Mouse (Mus musculus): ENCODE results near the gene Plekhh3.

Gene Plekhh3

DNA sequence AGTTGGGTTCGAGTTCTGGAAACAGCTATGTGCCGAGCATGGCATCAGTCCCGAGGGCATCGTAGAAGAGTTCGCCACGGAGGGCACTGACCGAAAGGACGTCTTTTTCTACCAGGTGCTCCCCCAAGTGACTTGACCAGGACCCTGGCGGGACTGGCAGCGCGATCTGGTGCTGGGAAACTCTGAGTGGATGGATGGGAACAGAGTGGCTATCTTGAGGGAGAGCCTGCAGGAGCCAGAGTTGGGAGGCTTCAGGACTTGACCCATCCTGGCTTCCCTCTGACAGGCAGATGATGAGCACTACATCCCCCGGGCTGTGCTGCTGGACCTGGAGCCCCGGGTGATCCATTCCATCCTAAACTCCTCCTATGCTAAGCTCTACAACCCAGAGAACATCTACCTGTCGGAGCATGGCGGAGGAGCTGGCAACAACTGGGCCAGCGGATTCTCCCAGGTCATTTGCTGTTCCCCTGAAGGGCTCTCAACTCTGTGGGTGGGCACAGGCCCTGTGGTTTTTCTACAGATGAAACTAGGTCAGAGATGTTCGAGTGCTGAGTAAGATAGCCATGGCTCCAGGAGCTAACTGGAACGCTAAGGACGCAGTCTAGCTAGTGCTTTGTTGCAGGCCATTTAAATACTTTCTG, 50.5 kb downstream of the Plekhh3 start:
- in situ Hi-C loops (cut with MboI): no loop called here

DNA sequence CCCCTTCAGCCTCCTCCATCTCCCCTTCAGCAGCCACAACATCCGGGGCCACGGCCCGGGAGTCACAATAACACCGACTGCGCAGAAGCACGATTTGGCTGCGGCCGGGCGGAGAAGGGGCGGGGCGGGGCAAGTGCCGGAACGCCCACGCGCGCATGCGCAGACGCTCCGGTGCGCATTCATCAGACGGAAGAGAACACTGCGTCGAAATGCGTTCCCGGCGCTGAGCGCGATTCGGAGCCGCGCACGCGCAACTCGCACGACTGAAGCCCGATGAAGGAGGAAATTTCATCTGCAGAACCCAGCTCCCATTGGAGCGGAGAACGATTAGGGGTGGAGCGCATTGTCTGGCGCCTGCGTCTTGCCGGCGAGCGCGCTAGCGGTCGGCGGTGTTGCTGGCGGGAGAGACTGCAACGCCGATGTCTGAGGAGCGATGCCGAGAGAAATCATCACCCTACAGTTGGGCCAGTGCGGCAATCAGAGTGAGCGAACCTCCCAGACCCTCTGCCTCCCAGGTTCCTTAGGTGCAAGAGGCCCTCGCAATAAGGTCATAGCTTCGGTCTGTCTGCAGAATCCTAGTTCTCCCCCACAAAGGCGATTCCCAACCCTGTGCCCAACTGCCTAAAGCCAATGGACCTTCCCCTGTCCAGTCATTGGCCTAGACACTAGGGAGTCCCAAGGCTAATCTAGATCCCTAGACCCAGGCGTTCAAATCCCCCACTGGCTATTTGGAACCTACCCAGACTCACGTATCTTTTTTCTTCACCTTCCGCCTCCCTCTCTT, 51.2 kb downstream of the Plekhh3 start, which contains the start of the genes Retreg3 and Tubg1:
Gene Retreg3 (minus strand): TSS at position 133 of the 784 bp plus-strand sequence.
Gene Tubg1 (plus strand): TSS at position 178 of the 784 bp plus-strand sequence.
- in situ Hi-C loops (cut with MboI): no loop called here

DNA sequence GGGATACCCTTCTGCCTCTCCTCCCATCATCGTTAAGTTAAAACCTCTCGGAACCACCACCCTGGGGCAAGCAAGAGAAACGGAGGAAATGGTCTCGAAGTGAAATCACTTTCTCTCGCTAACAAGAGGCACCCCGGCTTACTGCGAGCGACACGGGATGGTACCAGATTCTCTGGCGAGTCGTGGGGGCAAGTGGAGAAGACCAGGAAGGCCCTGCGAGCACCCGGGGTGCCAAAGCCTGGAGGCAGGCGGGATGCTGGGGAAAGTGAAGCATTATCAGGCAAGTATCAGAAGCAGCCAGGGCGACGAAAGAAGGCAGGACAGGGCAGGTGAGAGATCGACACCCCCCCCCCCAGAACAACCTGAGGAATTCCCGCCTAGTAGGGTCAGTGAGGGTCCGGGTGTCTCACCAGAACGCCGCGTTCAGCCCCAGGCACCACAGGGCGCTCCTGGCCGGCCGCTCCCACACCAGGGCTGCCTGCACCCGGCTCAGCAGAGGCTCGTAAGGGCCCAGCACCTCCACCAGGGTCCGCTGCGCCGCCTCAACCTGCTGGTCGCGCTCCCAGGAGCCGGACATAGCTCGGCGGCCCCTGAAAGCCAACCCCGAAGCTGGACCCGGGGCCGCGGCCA, 51.9 kb downstream of the Plekhh3 start:
- in situ Hi-C loops (cut with MboI): no loop called here

DNA sequence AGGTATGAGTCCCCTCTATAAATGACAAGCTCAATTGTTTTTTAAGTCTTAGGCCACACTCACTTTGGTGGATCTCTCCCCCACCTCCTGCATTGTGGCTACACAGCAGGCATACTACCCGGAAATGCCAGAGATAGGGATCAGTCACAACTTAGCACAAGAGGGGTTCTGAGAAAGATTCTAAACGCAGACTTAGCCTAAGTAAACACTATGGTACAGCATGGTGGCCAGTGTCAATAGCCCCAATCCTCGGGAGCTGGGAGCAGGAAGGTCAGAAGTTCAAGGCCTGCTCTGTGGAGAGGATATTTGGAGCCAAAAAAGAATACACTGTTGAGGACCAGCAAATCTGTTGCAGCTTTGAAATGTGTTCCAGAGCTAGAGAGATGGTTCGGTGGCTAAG, 53.0 kb downstream of the Plekhh3 start:
- in situ Hi-C loops (cut with MboI): no loop called here

DNA sequence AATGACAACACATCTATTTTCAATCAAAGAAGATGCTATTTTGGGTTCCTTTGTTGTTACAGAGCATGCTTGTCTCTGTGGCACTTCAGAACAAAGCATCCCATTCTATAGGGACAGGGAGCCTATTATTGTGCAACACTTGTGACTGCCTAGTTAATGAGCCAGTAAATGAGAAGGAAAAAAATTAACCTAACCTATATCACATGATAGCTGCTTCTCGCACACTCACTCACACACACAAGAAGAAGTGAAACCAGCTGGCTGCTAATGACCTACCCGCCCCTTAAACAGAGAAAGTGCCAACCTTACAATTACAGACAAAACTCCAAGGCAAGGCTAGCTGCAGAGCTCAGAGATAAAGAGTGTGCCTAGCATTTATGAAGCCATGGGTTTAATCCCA, 55.6 kb downstream of the Plekhh3 start:
- in situ Hi-C loops (cut with MboI): no loop called here
